Mouse (Mus musculus): ENCODE data around the gene Fam20c.
A peak's percentile ranks its signal among the peaks of the same experiment; 100 is the strongest.

Gene Fam20c

GRCm38 (mm10) chr5:138820717-138821332 is 66.5 kb downstream of the Fam20c start:
- DNase-seq: no peak

- DNase-seq: no peak
Measured at GRCm38 (mm10) chr5:138825090-138825489, 70.8 kb downstream of the Fam20c start.

- DNase-seq: no peak
Measured at GRCm38 (mm10) chr5:138833406-138833805, 79.1 kb downstream of the Fam20c start.

GRCm38 (mm10) chr5:138834910-138835309 is 80.6 kb downstream of the Fam20c start:
- DNase-seq: no peak

DNA sequence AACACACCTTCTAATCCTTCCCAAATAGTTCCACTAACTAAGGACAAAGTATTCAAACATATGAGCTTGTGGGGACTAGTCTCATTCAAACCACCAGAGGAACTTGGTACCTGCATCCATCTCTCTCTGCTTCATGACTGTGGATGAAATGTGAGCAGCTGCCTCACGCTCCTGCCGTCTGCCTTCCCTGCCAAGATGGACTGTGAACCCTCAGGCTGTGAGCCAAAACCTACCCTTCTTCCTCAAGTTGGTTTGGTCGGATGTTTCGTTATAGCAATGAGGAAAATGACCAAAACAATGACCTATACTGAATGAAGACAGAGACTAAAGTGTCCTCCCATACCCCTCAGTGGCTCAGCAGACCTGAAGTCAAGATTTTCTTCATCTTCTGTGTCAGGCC is 86.7 kb downstream of the Fam20c start:
- DNase-seq: no peak

DNA sequence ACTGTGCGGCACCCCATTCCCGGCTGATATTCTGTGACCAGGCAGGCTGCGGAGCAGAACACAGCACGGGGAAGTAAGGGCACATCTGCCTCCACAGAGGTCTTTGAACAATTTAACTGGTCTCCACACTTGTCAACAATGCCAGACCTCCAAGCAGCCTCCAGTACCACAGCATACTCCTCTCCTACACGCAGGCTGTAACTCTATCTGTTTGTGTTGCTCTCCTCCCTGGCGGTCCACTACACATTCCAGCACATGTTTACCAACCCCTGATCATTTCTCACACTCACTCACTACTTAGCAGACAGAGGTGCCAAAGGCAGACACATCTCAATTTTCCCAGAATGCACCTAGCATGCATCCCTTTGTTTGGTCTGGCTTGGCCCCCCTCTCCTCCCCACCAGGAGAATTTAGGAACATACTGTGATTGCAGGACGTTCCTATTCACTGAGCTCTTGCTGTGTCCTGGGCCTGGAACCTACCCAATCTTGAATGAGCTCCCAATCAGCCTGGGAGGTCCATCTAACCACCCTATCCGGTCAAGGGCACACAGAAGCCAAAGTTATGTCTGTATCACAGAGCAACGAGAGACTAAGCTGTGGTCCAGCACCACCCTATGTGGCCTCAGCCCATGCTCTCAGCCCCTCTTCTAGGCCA is 89.0 kb downstream of the Fam20c start:
- DNase-seq: no peak

GRCm38 (mm10) chr5:138846506-138846905 is 92.2 kb downstream of the Fam20c start:
- DNase-seq: peak; percentile 17

- DNase-seq: peak; percentile 92
Measured at GRCm38 (mm10) chr5:138848102-138848501, 93.8 kb downstream of the Fam20c start.

DNA sequence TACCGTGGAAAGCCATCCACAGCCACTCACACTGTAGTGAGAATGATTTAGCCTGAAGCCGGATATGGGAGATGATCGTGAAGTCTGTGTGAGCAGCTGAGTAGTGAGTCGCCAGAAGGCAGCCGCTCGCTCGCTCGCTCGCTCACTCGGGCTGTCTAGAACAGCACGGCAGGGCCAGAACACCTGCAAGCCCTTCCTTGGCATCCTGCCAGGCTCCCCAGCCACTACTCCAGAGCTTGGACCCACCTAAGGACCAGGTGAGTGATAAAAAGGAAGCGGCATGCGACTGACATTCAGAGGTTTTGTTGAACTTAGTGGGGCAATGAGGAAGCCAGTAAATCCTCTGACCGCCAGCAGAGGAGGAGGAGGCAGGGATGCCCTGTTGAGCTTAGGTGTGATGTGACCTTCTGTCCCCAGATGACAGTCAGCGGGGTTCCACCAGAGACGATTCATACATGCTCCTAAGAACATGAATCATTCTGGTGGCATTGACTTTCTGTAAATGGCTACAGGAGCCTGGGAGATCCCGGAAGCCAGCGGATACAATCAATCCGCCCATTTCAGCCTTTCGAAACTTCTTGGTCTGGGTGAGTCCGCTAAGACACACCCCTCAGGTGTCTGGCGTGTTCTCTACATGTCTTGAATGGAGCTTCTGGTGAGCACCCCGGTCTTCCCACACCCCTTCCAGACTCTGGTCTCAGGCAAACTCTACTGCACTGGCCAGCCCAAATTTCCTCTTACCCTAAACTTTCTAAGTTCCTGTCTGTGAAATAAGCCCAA is 95.6 kb downstream of the Fam20c start:
- DNase-seq: no peak

- no peak for DNase-seq
Measured at GRCm38 (mm10) chr5:138850462-138850844, 96.1 kb downstream of the Fam20c start.

DNA sequence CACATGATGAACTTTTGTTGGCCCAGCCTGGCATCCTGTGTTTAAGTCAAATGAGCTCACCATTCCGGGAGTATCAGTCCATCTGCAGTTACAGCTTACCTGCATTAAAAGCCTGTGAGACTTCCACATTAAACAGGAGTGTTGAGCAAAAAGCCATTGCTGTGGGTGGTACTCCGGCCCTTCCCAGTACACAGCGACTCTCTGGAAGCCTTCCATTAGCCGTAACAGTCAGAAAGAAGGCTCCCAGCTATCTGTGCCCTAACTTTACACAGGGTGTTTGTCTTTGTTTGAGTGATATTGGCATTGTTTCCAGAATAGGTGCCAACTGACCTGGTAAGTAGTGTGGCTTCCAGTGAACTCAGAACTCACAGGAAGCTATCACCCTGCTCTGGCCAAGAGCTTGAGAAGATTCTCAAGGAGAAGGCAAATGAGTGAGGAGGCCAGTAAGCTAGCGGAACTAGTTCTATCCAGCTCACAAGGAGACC is 97.0 kb downstream of the Fam20c start:
- no peak for DNase-seq

DNA sequence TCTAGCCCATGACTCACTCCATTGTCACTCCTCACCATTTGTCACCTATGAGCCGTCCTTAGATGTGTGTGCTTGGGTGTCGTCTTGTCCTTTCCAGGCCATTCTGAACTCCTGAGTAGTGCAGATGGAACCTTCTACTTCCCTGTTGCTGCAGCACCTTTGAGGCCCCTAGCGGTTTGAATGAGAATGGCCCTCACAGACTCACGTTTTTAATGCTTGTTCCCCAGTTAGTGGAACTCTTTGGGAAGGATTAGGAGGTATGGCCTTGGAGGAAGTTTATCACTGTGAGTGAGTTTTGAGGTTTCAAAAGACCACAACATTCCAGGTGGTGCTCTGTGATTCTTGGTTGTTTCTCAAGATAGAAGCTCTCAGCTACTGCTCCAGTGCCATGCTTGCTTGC is 97.8 kb downstream of the Fam20c start:
- no peak for DNase-seq

DNA sequence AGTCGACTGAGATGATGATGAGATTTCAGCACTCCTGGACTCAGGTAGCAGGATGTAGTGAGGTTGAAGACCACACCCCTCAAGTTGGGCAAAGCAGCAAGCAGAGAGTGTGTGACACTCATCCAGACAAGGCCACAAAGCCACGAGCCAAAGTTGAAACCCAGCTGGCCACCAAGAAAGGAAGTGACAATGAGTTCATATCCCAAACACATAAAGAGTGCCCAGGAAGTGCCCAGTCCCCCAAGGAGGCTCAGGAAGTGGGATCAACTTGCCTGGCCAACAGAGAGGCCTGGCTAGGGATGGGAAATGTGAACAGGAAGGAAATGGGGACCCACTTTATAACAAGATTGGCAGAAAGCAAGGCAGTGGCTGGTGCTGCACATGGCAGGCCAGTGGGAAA is 99.0 kb downstream of the Fam20c start:
- no peak for DNase-seq

GRCm38 (mm10) chr5:138857010-138857617 is 102.8 kb downstream of the Fam20c start:
- peak; percentile 85 for DNase-seq

DNA sequence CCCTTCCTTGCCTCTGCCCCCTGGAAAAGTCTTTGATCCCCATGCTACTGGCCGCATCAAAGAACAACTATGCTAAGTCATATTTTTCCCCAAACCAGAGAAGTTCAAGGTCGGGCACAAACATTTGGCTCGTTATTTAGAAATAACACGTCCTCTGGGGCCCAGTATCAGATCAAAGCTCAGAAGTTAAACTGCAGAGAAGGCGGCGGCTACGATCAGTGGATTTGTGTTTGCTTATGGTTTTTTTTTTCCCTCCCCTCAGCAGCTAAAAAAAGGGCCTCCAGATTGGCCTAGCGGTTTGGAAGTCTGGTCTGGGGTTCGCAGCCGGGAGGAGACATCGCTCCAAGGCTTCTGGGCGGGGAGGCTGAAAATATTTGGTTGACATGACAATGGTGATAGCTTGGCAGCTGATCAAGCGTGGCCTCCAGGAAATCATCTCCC is 103.5 kb downstream of the Fam20c start:
- peak; percentile 75 for DNase-seq

All from lung, postnatal 10 days (tissue).